Mouse (Mus musculus) spleen, postnatal 14 days (tissue): ENCODE measurements around the gene Prkab2.

Experiments used
- DNase-seq, 2 experiments: peaks; one replicate each; pipeline ENCODE4 v3.0.0; 2021 to 2022; ENCODE audit warnings: low spot score in 2 of 2

Gene Prkab2

GRCm38 (mm10) chr3:97649469-97649868, 8.5 kb upstream of the Prkab2 start:
- no peak for DNase-seq

GRCm38 (mm10) chr3:97651604-97652003, 6.4 kb upstream of the Prkab2 start:
- no peak for DNase-seq

- DNase-seq = no peak
Measured at GRCm38 (mm10) chr3:97653781-97654180, 4.2 kb upstream of the Prkab2 start.

GRCm38 (mm10) chr3:97654901-97655300, 3.1 kb upstream of the Prkab2 start:
- DNase-seq = peak in 1 of 2 experiments; percentile 38

GRCm38 (mm10) chr3:97658426-97659193, 617 bp downstream of the Prkab2 start:
- no peak for DNase-seq

- no peak for DNase-seq
Measured at GRCm38 (mm10) chr3:97659746-97660145, 1.8 kb downstream of the Prkab2 start.

GRCm38 (mm10) chr3:97661206-97661605, 3.2 kb downstream of the Prkab2 start:
- no peak for DNase-seq

- DNase-seq = no peak
Measured at GRCm38 (mm10) chr3:97665525-97665924, 7.5 kb downstream of the Prkab2 start.

- DNase-seq = no peak
Measured at GRCm38 (mm10) chr3:97666154-97666553, 8.2 kb downstream of the Prkab2 start.

- DNase-seq = no peak
Measured at GRCm38 (mm10) chr3:97667093-97667675, 9.2 kb downstream of the Prkab2 start.

- no peak for DNase-seq
Measured at GRCm38 (mm10) chr3:97674644-97675110, 16.7 kb downstream of the Prkab2 start, which contains the start of gene Gm17651. Gene Gm17651 (minus strand): TSS chr3:97674694.

GRCm38 (mm10) chr3:97676126-97676525, 18.1 kb downstream of the Prkab2 start:
- no peak for DNase-seq

- DNase-seq = no peak
Measured at GRCm38 (mm10) chr3:97678416-97678815, 20.4 kb downstream of the Prkab2 start.

- DNase-seq = peak; percentile 66 to 79
Measured at GRCm38 (mm10) chr3:97680631-97681320, 22.8 kb downstream of the Prkab2 start.

- peak; percentile 19 to 59 for DNase-seq
Measured at GRCm38 (mm10) chr3:97681321-97682158, 23.5 kb downstream of the Prkab2 start.

- no peak for DNase-seq
Measured at GRCm38 (mm10) chr3:97682159-97682502, 24.1 kb downstream of the Prkab2 start.

GRCm38 (mm10) chr3:97682576-97682975, 24.6 kb downstream of the Prkab2 start:
- DNase-seq = no peak

GRCm38 (mm10) chr3:97683560-97684195, 25.7 kb downstream of the Prkab2 start:
- no peak for DNase-seq

- DNase-seq = no peak
Measured at GRCm38 (mm10) chr3:97686372-97687117, 28.6 kb downstream of the Prkab2 start.

GRCm38 (mm10) chr3:97689289-97689688, 31.3 kb downstream of the Prkab2 start:
- no peak for DNase-seq

GRCm38 (mm10) chr3:97690590-97690989, 32.6 kb downstream of the Prkab2 start:
- DNase-seq = no peak
